8 mouse cellular contexts compared by ENCODE assay signal in the genomic region with DNA sequence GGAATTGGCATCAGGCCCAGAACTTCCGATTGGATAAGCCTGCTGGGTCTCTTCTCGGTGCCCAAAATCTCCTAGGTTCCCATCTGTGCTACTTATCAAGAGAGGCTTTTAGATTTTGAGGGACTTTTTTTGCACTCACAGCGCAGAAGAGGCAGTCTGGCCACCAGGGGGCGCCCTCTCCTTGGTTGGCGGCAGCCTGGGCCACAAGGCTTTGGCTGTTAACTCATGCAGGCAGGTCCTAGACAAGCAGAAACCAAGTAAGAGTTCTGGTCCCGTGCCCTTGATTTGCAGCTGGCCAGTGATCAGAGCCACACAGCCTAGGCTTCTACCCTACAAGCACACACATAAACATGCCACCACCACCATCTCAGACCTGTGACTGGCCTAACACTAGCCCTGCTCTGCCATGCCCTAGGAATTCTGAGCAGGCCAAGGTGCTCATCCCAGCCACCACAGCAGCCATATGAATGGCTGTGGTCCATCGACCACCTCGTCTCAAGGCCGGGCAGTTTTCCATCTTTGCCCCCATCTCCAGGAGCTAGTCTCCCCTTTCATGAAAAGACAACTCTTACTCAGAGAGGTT. TPM values are rescaled to one million over a fixed set of nuclear protein-coding genes. Genes with fewer than 3 reads are reported as not detected.
A peak's percentile ranks its signal among the peaks of the same experiment; 100 is the strongest.
DNase-seq lines count a peak whose midpoint lies in the region; ATAC-seq and TF ChIP-seq lines count a peak whose summit lies in the region.

No protein-coding gene starts in this region.

- WGBS in hindbrain, embryonic 11.5 days, result 33% methylated on average over 9 of the region's 9 CpGs
- WGBS in hindbrain, embryonic 13.5 days, result 31% methylated on average over 9 of the region's 9 CpGs
- 26% methylated on average over 9 of the region's 9 CpGs for WGBS in intestine, embryonic 16.5 days
- WGBS in midbrain, postnatal 0 days, result 31% methylated on average over 9 of the region's 9 CpGs

- peak; percentile 90 for DNase-seq in hindbrain, embryonic 11.5 days (ENCODE audit: low spot score)
- DNase-seq in cerebellum, postnatal 4 days (ENCODE audit: low spot score in 2 of 2), result peak; percentile 79 to 87
- peak; percentile 96 for DNase-seq in gastrocnemius, postnatal 10 days
- peak; percentile 73 to 75 for DNase-seq in left cerebral cortex, postnatal 25 days (ENCODE audit: low spot score in 2 of 2)
- DNase-seq in midbrain, postnatal 0 days (ENCODE audit: low spot score), result peak; percentile 71
- peak; percentile 80 for DNase-seq in splenic B cell, adult 2 months (ENCODE audit: low read depth, low spot score)

- peak; percentile 84 for TF ChIP-seq CTCF in midbrain, postnatal 0 days (IDR thresholded peaks at IDR 0.05)

- no peaks in the 10 kb centered on the region for H3K9me3 ChIP-seq in hindbrain, embryonic 11.5 days (ENCODE audit: control insufficient read depth, low read length)
- H3K9me3 ChIP-seq in hindbrain, embryonic 13.5 days, result no peaks in the 10 kb centered on the region
- no peaks in the 10 kb centered on the region; the same call in 1 of the 2 replicates for H3K9me3 ChIP-seq in intestine, embryonic 16.5 days (ENCODE audit: control insufficient read depth, low read length)
- H3K9me3 ChIP-seq in midbrain, postnatal 0 days (ENCODE audit: low read length), result no peaks in the 10 kb centered on the region

- intact Hi-C loops in left cerebral cortex, postnatal 25 days (cut with DNase I), result loop anchor here (2.0 kb wide), 1 partner anchor 115 kb away; no protein-coding TSS in a partner anchor

- no peaks in the 10 kb centered on the region for H3K4me1 ChIP-seq in hindbrain, embryonic 11.5 days (replicated peaks; ENCODE audit: control insufficient read depth, insufficient read depth, low read length)
- H3K4me1 ChIP-seq in hindbrain, embryonic 13.5 days (replicated peaks), result no peaks in the 10 kb centered on the region
- H3K4me1 ChIP-seq in intestine, embryonic 16.5 days (ENCODE audit: control insufficient read depth, insufficient read depth, low read length), result peaks cover 8% of the 10 kb centered on the region
- no peaks in the 10 kb centered on the region for H3K4me1 ChIP-seq in midbrain, postnatal 0 days (ENCODE audit: insufficient read depth, low read length)

- H3K27ac ChIP-seq in hindbrain, embryonic 11.5 days (ENCODE audit: low read depth, low read length), result no peak overlapping the region
- no peak overlapping the region for H3K27ac ChIP-seq in hindbrain, embryonic 13.5 days
- H3K27ac ChIP-seq in intestine, embryonic 16.5 days (ENCODE audit: low read length), result no peak overlapping the region
- no peak overlapping the region for H3K27ac ChIP-seq in midbrain, postnatal 0 days (ENCODE audit: low read depth, low read length)

- H3K4me3 ChIP-seq in hindbrain, embryonic 11.5 days (ENCODE audit: low read depth, low read length), result no peak overlapping the region
- no peak overlapping the region for H3K4me3 ChIP-seq in hindbrain, embryonic 13.5 days
- H3K4me3 ChIP-seq in intestine, embryonic 16.5 days (ENCODE audit: low read length), result no peak overlapping the region
- no peak overlapping the region for H3K4me3 ChIP-seq in midbrain, postnatal 0 days (ENCODE audit: low read depth, low read length)

- no peak overlapping the region for H3K4me2 ChIP-seq in hindbrain, embryonic 11.5 days (replicated peaks; ENCODE audit: low read depth, low read length)
- no peak overlapping the region for H3K4me2 ChIP-seq in hindbrain, embryonic 13.5 days
- no peak overlapping the region for H3K4me2 ChIP-seq in intestine, embryonic 16.5 days (ENCODE audit: low read depth, low read length)
- H3K4me2 ChIP-seq in midbrain, postnatal 0 days (ENCODE audit: low read depth, low read length, poor library complexity, severe bottlenecking), result no peak overlapping the region

- no peak for ATAC-seq in hindbrain, embryonic 11.5 days (ENCODE audit: low FRiP score)
- no peak for ATAC-seq in hindbrain, embryonic 13.5 days (ENCODE audit: low FRiP score)
- peak; percentile 63 for ATAC-seq in intestine, embryonic 16.5 days
- no peak for ATAC-seq in midbrain, postnatal 0 days (ENCODE audit: low FRiP score)

- H3K36me3 ChIP-seq in hindbrain, embryonic 11.5 days (ENCODE audit: control insufficient read depth, insufficient read depth, low read length), result no peaks in the 10 kb centered on the region
- no peaks in the 10 kb centered on the region for H3K36me3 ChIP-seq in hindbrain, embryonic 13.5 days
- H3K36me3 ChIP-seq in intestine, embryonic 16.5 days (ENCODE audit: control insufficient read depth, insufficient read depth, low read length), result no peaks in the 10 kb centered on the region
- no peaks in the 10 kb centered on the region for H3K36me3 ChIP-seq in midbrain, postnatal 0 days (ENCODE audit: insufficient read depth, low read length)
- H3K36me3 ChIP-seq in splenic B cell, adult 2 months (ENCODE audit: control insufficient read depth, insufficient read depth, low read length, poor library complexity, severe bottlenecking), result no peaks in the 10 kb centered on the region

- no peaks in the 10 kb centered on the region; the same call in 1 of the 2 replicates for H3K27me3 ChIP-seq in hindbrain, embryonic 11.5 days (ENCODE audit: control insufficient read depth, insufficient read depth, low read length)
- H3K27me3 ChIP-seq in hindbrain, embryonic 13.5 days, result peaks cover 17% of the 10 kb centered on the region
- H3K27me3 ChIP-seq in intestine, embryonic 16.5 days (replicated peaks; ENCODE audit: control insufficient read depth, insufficient read depth, low read length), result no peaks in the 10 kb centered on the region; the same call in 1 of the 2 replicates
- H3K27me3 ChIP-seq in midbrain, postnatal 0 days (ENCODE audit: insufficient read depth, low read length), result no peaks in the 10 kb centered on the region
- H3K27me3 ChIP-seq in splenic B cell, adult 2 months (ENCODE audit: control insufficient read depth, insufficient read depth, low read length, poor library complexity, severe bottlenecking), result no peaks in the 10 kb centered on the region

- H3K9ac ChIP-seq in hindbrain, embryonic 11.5 days (ENCODE audit: low read depth, low read length), result no peak overlapping the region
- no peak overlapping the region for H3K9ac ChIP-seq in hindbrain, embryonic 13.5 days
- H3K9ac ChIP-seq in intestine, embryonic 16.5 days (ENCODE audit: low read depth, low read length), result no peak overlapping the region
- no peak overlapping the region for H3K9ac ChIP-seq in midbrain, postnatal 0 days (replicated peaks; ENCODE audit: low read length, poor library complexity, severe bottlenecking)

RNA-seq across cellular contexts. Expression of a gene that starts 12.5 kb away (rescaled TPM):
- polyA plus RNA-seq in hindbrain, embryonic 11.5 days (2014; fragmentation: Nextera tagmentation; extraction: Ambion mirVana), result 0.21 TPM in 1 of 2 replicates, not detected in the other
- not detected in 2 replicates for polyA plus RNA-seq in hindbrain, embryonic 13.5 days (2015; fragmentation: Nextera tagmentation; extraction: Ambion mirVana)
- total RNA-seq in gastrocnemius, postnatal 10 days (2021), result not detected
- polyA plus RNA-seq in intestine, embryonic 16.5 days (2015; fragmentation: Nextera tagmentation; extraction: Ambion mirVana), result 22.0 and 23.0 TPM in 2 replicates
- not detected for total RNA-seq in left cerebral cortex, postnatal 25 days (2021)
- total RNA-seq in midbrain, postnatal 0 days (2014; rRNA removed), result not detected in 2 replicates
- not detected in 2 replicates for polyA plus RNA-seq in midbrain, postnatal 0 days (2015; fragmentation: Nextera tagmentation; extraction: Ambion mirVana)

RNA-seq across cellular contexts. Expression of a gene that starts 18.7 kb away (rescaled TPM):
- polyA plus RNA-seq in hindbrain, embryonic 11.5 days (2014; fragmentation: Nextera tagmentation; extraction: Ambion mirVana), result 11.8 and 14.3 TPM in 2 replicates
- 7.2 and 8.4 TPM in 2 replicates for polyA plus RNA-seq in hindbrain, embryonic 13.5 days (2015; fragmentation: Nextera tagmentation; extraction: Ambion mirVana)
- 10 to 100 TPM; 28.2 to 29.8 TPM for total RNA-seq in gastrocnemius, postnatal 10 days (2021)
- 5.9 and 6.7 TPM in 2 replicates for polyA plus RNA-seq in intestine, embryonic 16.5 days (2015; fragmentation: Nextera tagmentation; extraction: Ambion mirVana)
- total RNA-seq in left cerebral cortex, postnatal 25 days (2021), result 10 to 100 TPM; 50.4 to 50.9 TPM
- total RNA-seq in midbrain, postnatal 0 days (2014; rRNA removed), result 35.1 and 40.1 TPM in 2 replicates
- 9.4 and 11.6 TPM in 2 replicates for polyA plus RNA-seq in midbrain, postnatal 0 days (2015; fragmentation: Nextera tagmentation; extraction: Ambion mirVana)

Comparison
In these comparisons a context has a peak if more than half of its experiments do, and no peak if none do; other contexts are left out.
1. RNA of a gene that starts 12.5 kb away (polyA plus RNA-seq): 22.0 to 23.0 TPM in intestine, embryonic 16.5 days; 0.21 TPM in hindbrain, embryonic 11.5 days, not detected in hindbrain, embryonic 13.5 days and not detected in midbrain, postnatal 0 days; every median in the first group is over 10 times any median in the second.
2. Peak in every context shown above with its lines, with median percentiles within 50 percentile points of each other: DNase-seq.